In genomic region chr14:14351721-14352590, GRCm38 (mm10) we compare ENCODE assay signal across 11 mouse cellular contexts. TPM values are rescaled to one million over a fixed set of nuclear protein-coding genes. Genes with fewer than 3 reads are reported as not detected.
A peak's percentile ranks its signal among the peaks of the same experiment; 100 is the strongest.
DNase-seq lines count a peak whose midpoint lies in the region; ATAC-seq and TF ChIP-seq lines count a peak whose summit lies in the region.
"Had no signal": no experiment of that assay in that cellular context is flagged by ENCODE, and none has a peak within 500 bp of the region (broad histone marks: within the 10 kb centered on the region; RNA-seq: fewer than 3 reads in every experiment).

No protein-coding gene starts in this region.

- DNase-seq in layer of hippocampus, postnatal 10 days (ENCODE audit: low spot score in 2 of 2), result peak; percentile 17 to 29
- DNase-seq in layer of hippocampus, adult 9-11 months, result no peak
- peak; percentile 8 for DNase-seq in ES-CJ7 (ENCODE audit: low read depth, low spot score)
- DNase-seq in forebrain, postnatal 0 days, result peak; percentile 69
- DNase-seq in gastrocnemius, postnatal 4 days (ENCODE audit: low spot score in 2 of 2), result no peak
- DNase-seq in adrenal gland, adult 8-10 months, result no peak

- H3K9ac ChIP-seq in forebrain, postnatal 0 days, result no peak overlapping the region
- H3K9ac ChIP-seq: heart, embryonic 15.5 days had no signal

- H3K4me3 ChIP-seq in forebrain, postnatal 0 days (ENCODE audit: low read depth, low read length), result no peak overlapping the region
- H3K4me3 ChIP-seq: heart, embryonic 15.5 days had no signal

- H3K4me1 ChIP-seq in forebrain, postnatal 0 days (ENCODE audit: insufficient read depth), result no peaks in the 10 kb centered on the region
- H3K4me1 ChIP-seq: heart, embryonic 15.5 days had no signal

- peak; percentile 49 for TF ChIP-seq CTCF in forebrain, postnatal 0 days (IDR thresholded peaks at IDR 0.05; ENCODE audit: low read depth)

- peaks cover 11% of the 10 kb centered on the region; the same call in 1 of the 2 replicates for H3K9me3 ChIP-seq in forebrain, postnatal 0 days (ENCODE audit: low read length)

- H3K4me2 ChIP-seq in forebrain, postnatal 0 days (ENCODE audit: low read depth), result no peak overlapping the region
- H3K4me2 ChIP-seq: heart, embryonic 15.5 days had no signal

- no peaks in the 10 kb centered on the region for H3K27me3 ChIP-seq in forebrain, postnatal 0 days (ENCODE audit: insufficient read depth, low read length)
- H3K27me3 ChIP-seq: heart, embryonic 15.5 days had no signal

- no peaks in the 10 kb centered on the region for H3K36me3 ChIP-seq in forebrain, postnatal 0 days (ENCODE audit: insufficient read depth)

- no peak overlapping the region for H3K27ac ChIP-seq in forebrain, postnatal 0 days (ENCODE audit: low read depth, low read length)
- H3K27ac ChIP-seq: heart, embryonic 15.5 days had no signal

- peak; percentile 75 for ATAC-seq in forebrain, postnatal 0 days
- ATAC-seq in monocyte, adult 5-6 weeks (replicated peaks; ENCODE audit: insufficient number of reproducible peaks, low FRiP score, low TSS enrichment, poor library complexity, severe bottlenecking), result peak; percentile 2; the same call in 1 of the 2 replicates
- ATAC-seq in erythroblast, adult 5-6 weeks (replicated peaks; ENCODE audit: low FRiP score, poor library complexity, severe bottlenecking), result no peak

- WGBS in forebrain, postnatal 0 days, result 79% methylated on average over 9 of the region's 9 CpGs

RNA-seq across cellular contexts. Expression of gene Il3ra, which starts 5.9 kb away (rescaled TPM):
- 1 to 10 TPM; 3.5 to 4.3 TPM for total RNA-seq in layer of hippocampus, postnatal 10 days (2021)
- total RNA-seq in forebrain, postnatal 0 days (2014; rRNA removed), result 4.5 and 7.7 TPM in 2 replicates
- 1.6 and 2.0 TPM in 2 replicates for polyA plus RNA-seq in forebrain, postnatal 0 days (2015; fragmentation: Nextera tagmentation; extraction: Ambion mirVana)
- total RNA-seq in monocyte, adult 5-6 weeks (2017), result 2.8 to 16.0 TPM (median 8.4 TPM) in 3 replicates
- total RNA-seq in gastrocnemius, postnatal 4 days (2021), result 10 to 100 TPM in 1 of 2 experiments, 1 to 10 TPM in 1; 8.6 to 12.4 TPM
- total RNA-seq in adrenal gland, adult 8-10 months (2022), result 10 to 100 TPM in 1 of 4 experiments, 1 to 10 TPM in 3; 8.8 to 11.5 (median 9.1) TPM
- total RNA-seq in erythroblast, adult 5-6 weeks (2015; ENCODE audit: low replicate concordance), result 1.9 and 4.2 TPM in 2 replicates
- 7.0 and 10.0 TPM in 2 replicates for total RNA-seq in erythroblast, adult 5-6 weeks (2017; ENCODE audit: low replicate concordance)

RNA-seq across cellular contexts. Expression of gene Olfr31, which starts 29.3 kb away (rescaled TPM):
- total RNA-seq in layer of hippocampus, postnatal 10 days (2021), result under 1 TPM in 1 of 2 experiments, not detected in 1; 0.11 TPM
- total RNA-seq in forebrain, postnatal 0 days (2014; rRNA removed), result not detected in 2 replicates
- polyA plus RNA-seq in forebrain, postnatal 0 days (2015; fragmentation: Nextera tagmentation; extraction: Ambion mirVana), result 0.11 TPM in 1 of 2 replicates, not detected in the other
- total RNA-seq in monocyte, adult 5-6 weeks (2017), result not detected in 3 replicates
- total RNA-seq in gastrocnemius, postnatal 4 days (2021), result not detected
- not detected for total RNA-seq in adrenal gland, adult 8-10 months (2022)
- total RNA-seq in erythroblast, adult 5-6 weeks (2015; ENCODE audit: low replicate concordance), result 3.8 TPM in 1 of 2 replicates, not detected in the other
- not detected in 2 replicates for total RNA-seq in erythroblast, adult 5-6 weeks (2017; ENCODE audit: low replicate concordance)
- total RNA-seq: left cerebral cortex, postnatal 36 days had no signal
- polyA plus RNA-seq: cortical plate, adult 2 months; heart, embryonic 15.5 days had no signal

RNA-seq across cellular contexts. Expression of gene Olfr721-ps1, which starts 49.1 kb away (rescaled TPM):
- not detected for total RNA-seq in layer of hippocampus, postnatal 10 days (2021)
- total RNA-seq in forebrain, postnatal 0 days (2014; rRNA removed), result not detected in 2 replicates
- not detected in 2 replicates for polyA plus RNA-seq in forebrain, postnatal 0 days (2015; fragmentation: Nextera tagmentation; extraction: Ambion mirVana)
- not detected in 3 replicates for total RNA-seq in monocyte, adult 5-6 weeks (2017)
- total RNA-seq in gastrocnemius, postnatal 4 days (2021), result not detected
- total RNA-seq in adrenal gland, adult 8-10 months (2022), result not detected
- total RNA-seq in erythroblast, adult 5-6 weeks (2015; ENCODE audit: low replicate concordance), result not detected in 2 replicates
- total RNA-seq in erythroblast, adult 5-6 weeks (2017; ENCODE audit: low replicate concordance), result not detected in 2 replicates
- total RNA-seq: left cerebral cortex, postnatal 36 days had no signal
- polyA plus RNA-seq: cortical plate, adult 2 months; heart, embryonic 15.5 days had no signal

Comparison
In these comparisons a context has a peak if more than half of its experiments do, and no peak if none do; other contexts are left out.
1. DNase-seq: peak in layer of hippocampus, postnatal 10 days (2 of 2), ES-CJ7 (single experiment) and forebrain, postnatal 0 days (single experiment); none in layer of hippocampus, adult 9-11 months (single experiment), gastrocnemius, postnatal 4 days (0 of 2) and adrenal gland, adult 8-10 months (single experiment).